Mouse (Mus musculus): ENCODE measurements around the gene Mettl7a2.

DNA sequence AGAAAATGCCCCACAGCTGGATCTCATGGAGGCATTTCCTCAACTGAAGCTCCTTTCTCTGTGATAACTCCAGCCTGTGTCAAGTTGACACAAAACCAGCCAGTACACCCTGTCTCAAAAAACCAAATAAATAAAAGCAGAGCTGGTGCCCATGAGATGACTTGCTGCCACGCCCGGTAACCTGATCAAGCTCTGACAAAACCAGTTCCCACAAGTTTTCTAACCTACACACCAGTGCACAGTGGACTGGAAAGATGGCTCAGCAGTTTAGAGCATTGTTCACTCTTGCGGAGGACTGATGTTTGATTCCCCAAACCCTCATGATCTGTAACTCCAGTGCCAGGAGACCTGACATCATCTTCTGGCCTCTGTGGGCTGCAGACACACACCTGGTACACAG is 27.8 kb upstream of the Mettl7a2 start:
- no peak for TF ChIP-seq CTCF (IDR thresholded peaks at IDR 0.05; ENCODE audit: control insufficient read depth, insufficient read depth, low read length)
- TF ChIP-seq POLR2A (IDR thresholded peaks at IDR 0.05; ENCODE audit: borderline replicate concordance, control insufficient read depth, low read depth, low read length), result no peak
